Mouse (Mus musculus) Patski (cell line): ENCODE measurements around the gene Galns. TPM values are rescaled to one million over a fixed set of nuclear protein-coding genes. Genes with fewer than 3 reads are reported as not detected.

ENCODE experiments used
- ATAC-seq: fragments of 100-300 bp; one replicate; pipeline ENCODE4 v1.8.0; 2021
- CTCF ChIA-PET: fragments of 350-600 bp; sonication (Branson Sonifier 250); formaldehyde crosslinking; loops from one replicate; lab custom pipeline; 2022; ENCODE audit warnings: inconsistent platforms; lab: Charles Lee
- POLR2A ChIA-PET: fragments of 350-600 bp; sonication (Branson Sonifier 250); formaldehyde crosslinking; loops from one replicate; lab custom pipeline; 2022; ENCODE audit warnings: antibody characterized with exemption, inconsistent platforms; lab: Charles Lee
- DNase-seq: peaks from one replicate; pipeline ENCODE4 v3.0.0-alpha.2; 2011; ENCODE audit warnings: low read depth, low spot score
- H3K27me3 ChIP-seq: fragments of 371-371 bp; one replicate; pipeline ENCODE4 v1.5.1; 2021
- CTCF ChIP-seq: fragments of 100-300 bp; IDR thresholded peaks from one replicate; pipeline ENCODE4 v1.5.1; 2021
- in situ Hi-C: fragments of 300-500 bp; cut with MboI; formaldehyde crosslinking; loops from 3 replicates; pipeline ENCODE4 v1.11.1; 2018; ENCODE audit warnings: low pct_unique_long_range_greater_than_20kb, mixed read lengths
- polyA plus RNA-seq: library from polyadenylated mRNA; unstranded; gene quantifications from one replicate; pipeline ENCODE4 v1.2.3, GENCODE M21; 2021

Galns gene
- polyA plus RNA-seq, 1 experiment from 2014 or later, result 60.3 TPM

- TF ChIP-seq CTCF, result no peak
- in situ Hi-C loops, result no loop called here
- DNase-seq (no peak), ATAC-seq (no peak)
- H3K27me3 ChIP-seq, result no peaks in the 10 kb centered on the region
- ChIA-PET POLR2A (interaction anchor here (0.9 to 6.6 kb wide), 3 partner anchors 9 to 24 kb away, joined by 3 to 55 read pairs (median 3); no protein-coding TSS in a partner anchor), CTCF (interaction anchor here (0.9 to 1.8 kb wide), 3 partner anchors 11 to 24 kb away, joined by 3 to 7 read pairs (median 3); no protein-coding TSS in a partner anchor)
These were observed 63.4 kb downstream of the Galns start for GRCm38 (mm10) chr8:122547815-122548214.

- H3K27me3 ChIP-seq, result no peaks in the 10 kb centered on the region
- in situ Hi-C loops, result no loop called here
- ATAC-seq (peak; percentile 2), DNase-seq (no peak)
- ChIA-PET CTCF (interaction anchor here (0.9 to 1.8 kb wide), 2 partner anchors 10 to 23 kb away, joined by 3 to 7 read pairs; no protein-coding TSS in a partner anchor), POLR2A (interaction anchor here (0.9 to 6.6 kb wide), 6 partner anchors 9 to 23 kb away, joined by 3 to 55 read pairs (median 3); no protein-coding TSS in a partner anchor)
- no peak for TF ChIP-seq CTCF
These were observed 64.3 kb downstream of the Galns start for GRCm38 (mm10) chr8:122546811-122547453.

GRCm38 (mm10) chr8:122546066-122546755 lies 65.1 kb downstream of the Galns start:
- DNase-seq (no peak), ATAC-seq (no peak)
- no peaks in the 10 kb centered on the region for H3K27me3 ChIP-seq
- TF ChIP-seq CTCF, result no peak
- POLR2A ChIA-PET, result interaction anchor here (1.0 to 6.6 kb wide), 4 partner anchors 8 to 22 kb away, joined by 3 to 55 read pairs (median 4); no protein-coding TSS in a partner anchor
- in situ Hi-C loops, result no loop called here
- CTCF ChIA-PET, result interaction anchor here (1.8 kb wide), 1 partner anchor 23 kb away, joined by 7 read pairs; no protein-coding TSS in a partner anchor

GRCm38 (mm10) chr8:122544138-122544537 lies 67.1 kb downstream of the Galns start:
- H3K27me3 ChIP-seq, result no peaks in the 10 kb centered on the region
- ChIA-PET CTCF (no interaction called here), POLR2A (no interaction called here)
- no peak for TF ChIP-seq CTCF
- in situ Hi-C loops, result no loop called here
- ATAC-seq (no peak), DNase-seq (no peak)

GRCm38 (mm10) chr8:122538310-122539076 lies 72.8 kb downstream of the Galns start:
- TF ChIP-seq CTCF, result no peak
- CTCF ChIA-PET, result interaction anchor here (2.3 kb wide), 1 partner anchor 15 kb away, joined by 7 read pairs; no protein-coding TSS in a partner anchor
- in situ Hi-C loops, result no loop called here
- ATAC-seq, result no peak
- no peak for DNase-seq
- POLR2A ChIA-PET, result interaction anchor here (1.2 to 1.9 kb wide), 2 partner anchors 8 to 12 kb away, joined by 4 to 6 read pairs; no protein-coding TSS in a partner anchor
- no peaks in the 10 kb centered on the region for H3K27me3 ChIP-seq

- no peak for DNase-seq
These were observed 73.5 kb downstream of the Galns start for GRCm38 (mm10) chr8:122537812-122538211.

GRCm38 (mm10) chr8:122537033-122537432 lies 74.2 kb downstream of the Galns start:
- peak; percentile 42 for ATAC-seq
- in situ Hi-C loops, result no loop called here
- no peak for TF ChIP-seq CTCF

More at GRCm38 (mm10) chr8:122537812-122538211, 73.5 kb downstream of the Galns start:
- no peaks in the 10 kb centered on the region for H3K27me3 ChIP-seq
- CTCF ChIA-PET, result interaction anchor here (1.0 to 2.3 kb wide), 2 partner anchors 14 kb away, joined by 3 to 7 read pairs; no protein-coding TSS in a partner anchor
- in situ Hi-C loops, result no loop called here
- TF ChIP-seq CTCF, result no peak
- POLR2A ChIA-PET, result interaction anchor here (1.2 to 1.9 kb wide), 2 partner anchors 9 to 11 kb away, joined by 4 to 6 read pairs; no protein-coding TSS in a partner anchor
- ATAC-seq, result no peak

GRCm38 (mm10) chr8:122531312-122531711 lies 80.0 kb downstream of the Galns start:
- H3K27me3 ChIP-seq, result no peaks in the 10 kb centered on the region
- CTCF ChIA-PET, result no interaction called here
- DNase-seq (no peak), ATAC-seq (no peak)
- in situ Hi-C loops, result no loop called here
- POLR2A ChIA-PET, result interaction anchor here (1.2 kb wide), 1 partner anchor 16 kb away, joined by 3 read pairs; no protein-coding TSS in a partner anchor
- TF ChIP-seq CTCF, result no peak

More at GRCm38 (mm10) chr8:122537033-122537432, 74.2 kb downstream of the Galns start:
- CTCF ChIA-PET, result interaction anchor here (1.0 to 2.3 kb wide), 4 partner anchors 10 to 15 kb away, joined by 3 to 7 read pairs (median 3); no protein-coding TSS in a partner anchor
- no peaks in the 10 kb centered on the region for H3K27me3 ChIP-seq
- POLR2A ChIA-PET, result interaction anchor here (0.6 to 1.9 kb wide), 2 partner anchors 10 to 11 kb away, joined by 3 to 6 read pairs; no protein-coding TSS in a partner anchor
- DNase-seq, result no peak

- TF ChIP-seq CTCF, result no peak
- CTCF ChIA-PET, result no interaction called here
- in situ Hi-C loops, result no loop called here
- no peak for ATAC-seq
- DNase-seq, result no peak
- no peaks in the 10 kb centered on the region for H3K27me3 ChIP-seq
- POLR2A ChIA-PET, result no interaction called here
These were observed 82.1 kb downstream of the Galns start for GRCm38 (mm10) chr8:122529159-122529558.

Other genes with a start within 250 kb of the Galns start
- 54.1 TPM for gene Zc3h18, start 234.9 kb downstream of the Galns start, polyA plus RNA-seq
- gene Il17c, start 189.4 kb downstream of the Galns start, polyA plus RNA-seq, result 0.39 TPM
- 288 TPM for gene Cyba, start 178.5 kb downstream of the Galns start, polyA plus RNA-seq
- 21.9 TPM for gene Mvd, start 168.0 kb downstream of the Galns start, polyA plus RNA-seq
- 0.17 TPM for gene Snai3, start 150.7 kb downstream of the Galns start, polyA plus RNA-seq
- gene Rnf166, start 135.4 kb downstream of the Galns start, polyA plus RNA-seq, result 41.5 TPM
- 27.4 TPM for gene Ctu2, start 135.3 kb downstream of the Galns start, polyA plus RNA-seq
- gene Piezo1, start 60.1 kb downstream of the Galns start, polyA plus RNA-seq, result 253 TPM
- 24.2 TPM for gene Cdt1, start 43.4 kb downstream of the Galns start, polyA plus RNA-seq
- 224 TPM for gene Aprt, start 34.6 kb downstream of the Galns start, polyA plus RNA-seq
- gene Trappc2l, start 177 bp upstream of the Galns start, polyA plus RNA-seq, result 99.5 TPM
- gene Pabpn1l, start 11.3 kb upstream of the Galns start, polyA plus RNA-seq, result 0.05 TPM
- 0.26 TPM for gene Cbfa2t3, start 87.6 kb upstream of the Galns start, polyA plus RNA-seq
- gene Acsf3, start 164.0 kb upstream of the Galns start, polyA plus RNA-seq, result 25.5 TPM
- 0.12 TPM for gene Cdh15, start 236.5 kb upstream of the Galns start, polyA plus RNA-seq